Mouse (Mus musculus) common myeloid progenitor, adult 5-6 weeks (primary cell): ENCODE measurements around the gene Cox14. TPM values are rescaled to one million over a fixed set of nuclear protein-coding genes. Genes with fewer than 3 reads are reported as not detected.
"Not testable (repeated sequence)": the region's sequence is repeated elsewhere in the genome, so short reads cannot be mapped to it uniquely, and the experiment has no call there.

ENCODE experiments used
- ATAC-seq: replicated peaks from 2 replicates; pipeline ENCODE4 v1.8.0; 2016; ENCODE audit warnings: low read depth, mild to moderate bottlenecking, moderate TSS enrichment, inconsistent platforms; ENCODE audit not compliant: poor library complexity, severe bottlenecking
- total RNA-seq: library from RNA; stranded (forward); fragments of 200-1000, 187-1606 nt; gene quantifications from 2 replicates; pipeline ENCODE4 v1.2.3, GENCODE M21; 2017

The Cox14 gene
- total RNA-seq, 1 experiment from 2014 or later, result 49.0 TPM

DNA sequence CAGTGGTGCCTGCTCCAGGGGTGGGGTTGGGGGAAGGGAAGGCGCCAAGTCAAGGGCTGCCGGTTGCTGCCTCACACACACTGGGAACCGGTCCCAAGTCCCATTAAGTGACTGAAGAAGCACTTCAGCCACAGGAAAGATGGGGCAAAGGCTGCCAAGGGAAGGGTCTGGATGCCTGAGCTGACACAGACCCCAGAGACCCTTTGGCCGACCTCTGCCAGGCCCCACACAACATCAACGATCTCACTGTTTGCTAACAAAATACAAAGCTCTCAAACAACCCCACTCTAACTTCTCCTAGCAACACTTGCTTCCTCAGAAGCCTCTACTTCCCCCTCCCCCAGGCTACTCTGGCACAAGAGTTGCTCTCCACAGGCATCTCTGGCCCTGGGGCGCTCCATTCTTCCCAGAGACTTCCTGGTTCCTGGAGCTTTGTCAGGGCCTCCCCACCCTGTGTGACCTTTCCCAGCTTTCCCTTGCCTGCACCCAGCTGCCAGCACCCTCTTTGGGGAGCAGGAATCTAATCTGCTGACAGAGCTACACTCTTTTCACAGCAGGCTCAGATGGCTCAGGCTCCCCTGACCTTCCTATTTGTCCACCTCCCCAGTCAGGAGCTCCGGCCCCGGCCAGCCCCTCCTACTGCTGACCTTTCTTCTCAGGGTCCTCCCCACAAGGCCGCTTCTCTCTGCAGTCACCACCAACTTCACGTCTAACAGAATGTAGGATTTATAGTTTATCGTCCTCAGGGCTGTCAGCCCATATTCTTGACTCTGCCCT, 1.7 kb upstream of the Cox14 start:
- no peak for ATAC-seq

DNA sequence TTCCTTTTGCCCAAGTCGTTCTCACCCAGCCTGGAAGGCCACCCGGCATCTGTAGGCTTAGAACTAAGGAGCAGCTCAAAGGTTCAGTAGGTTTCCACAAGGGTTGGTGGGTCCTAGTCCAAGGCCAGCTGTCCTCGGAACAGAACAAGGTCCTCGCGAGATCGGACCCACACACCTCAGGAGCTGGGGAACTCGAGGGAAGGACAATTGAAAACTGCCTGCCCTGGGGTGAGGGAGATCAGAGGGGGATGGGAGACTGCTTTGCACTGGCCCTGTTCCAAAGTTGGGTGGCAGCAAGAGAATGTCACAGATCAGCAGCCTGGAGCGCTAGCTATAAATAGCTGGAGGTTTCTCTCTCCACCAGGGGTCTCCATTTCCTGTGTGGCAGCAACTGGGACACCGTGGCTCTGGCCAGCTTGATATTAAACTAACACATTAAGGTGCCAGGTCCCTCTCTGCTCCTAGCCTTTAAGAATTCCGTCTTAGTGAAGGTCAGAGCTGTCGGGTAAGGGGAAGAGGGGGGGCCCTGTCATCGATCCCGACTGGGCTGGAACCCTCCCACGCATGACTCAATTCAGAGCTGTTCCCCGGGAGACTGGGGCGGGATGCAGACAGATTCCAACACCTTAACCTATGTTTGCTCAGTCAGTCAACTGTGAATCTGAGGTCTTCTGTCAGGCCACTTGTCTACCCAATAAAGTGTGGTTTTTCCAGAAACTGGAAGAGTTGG, 961 bp upstream of the Cox14 start:
- ATAC-seq, result 0 out of 2 replicates have a peak, but pooled peaks have one; percentile 12

DNA sequence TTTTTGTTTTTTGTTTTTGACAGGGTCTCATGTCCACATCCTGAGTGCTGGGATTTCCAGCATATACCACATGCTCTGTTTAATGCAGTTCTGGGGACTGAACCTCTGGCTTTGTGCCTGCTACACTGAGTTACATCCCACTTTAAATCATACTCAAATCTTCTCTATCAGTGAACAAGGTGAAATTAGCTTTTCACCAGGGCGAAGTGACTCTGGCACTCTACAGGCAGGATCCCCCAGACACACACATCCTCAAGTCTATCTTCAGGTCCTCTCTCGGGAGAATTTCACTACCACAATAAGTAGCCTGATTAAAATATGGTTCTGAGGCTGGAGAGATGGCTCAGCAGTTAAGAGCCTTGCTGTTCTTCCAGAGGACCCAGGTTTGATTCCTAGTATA, 1.1 kb downstream of the Cox14 start:
- no peak for ATAC-seq

DNA sequence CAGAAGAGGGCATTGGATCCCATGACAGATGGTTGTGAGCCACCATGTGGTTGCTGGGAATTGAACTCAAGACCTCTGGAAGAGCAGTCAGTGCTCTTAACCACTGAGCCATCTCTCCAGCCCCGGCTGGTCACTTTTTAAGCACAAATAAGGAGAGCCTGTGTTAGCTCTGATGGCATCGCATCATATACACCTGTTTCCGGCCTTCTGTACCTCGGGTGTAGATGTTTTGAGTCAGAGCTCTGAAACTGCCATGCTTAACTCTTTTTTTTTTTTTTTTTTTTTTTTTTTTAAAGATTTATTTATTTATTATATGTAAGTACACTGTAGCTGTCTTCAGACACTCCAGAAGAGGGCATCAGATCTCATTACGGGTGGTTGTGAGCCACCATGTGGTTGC, 1.6 kb downstream of the Cox14 start:
- ATAC-seq, result not testable (repeated sequence)

DNA sequence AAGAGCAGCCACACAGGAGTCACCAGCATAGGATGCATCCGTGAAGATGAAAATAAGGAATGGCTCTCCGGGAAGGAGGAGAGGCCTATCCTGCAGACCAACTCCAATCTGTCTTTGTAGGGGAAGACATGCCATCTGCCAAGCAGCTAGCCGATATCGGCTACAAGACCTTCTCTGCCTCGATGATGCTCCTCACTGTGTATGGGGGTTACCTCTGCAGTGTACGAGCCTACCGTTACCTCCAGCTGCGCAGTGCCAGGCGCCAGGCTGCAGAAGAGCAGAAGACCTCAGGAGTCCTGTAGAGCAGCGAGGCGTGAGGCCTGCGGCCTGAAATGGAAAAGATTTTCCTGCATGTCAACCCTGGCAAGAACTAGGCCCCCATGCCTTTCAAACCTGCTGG, 2.1 kb downstream of the Cox14 start:
- ATAC-seq, result no peak

DNA sequence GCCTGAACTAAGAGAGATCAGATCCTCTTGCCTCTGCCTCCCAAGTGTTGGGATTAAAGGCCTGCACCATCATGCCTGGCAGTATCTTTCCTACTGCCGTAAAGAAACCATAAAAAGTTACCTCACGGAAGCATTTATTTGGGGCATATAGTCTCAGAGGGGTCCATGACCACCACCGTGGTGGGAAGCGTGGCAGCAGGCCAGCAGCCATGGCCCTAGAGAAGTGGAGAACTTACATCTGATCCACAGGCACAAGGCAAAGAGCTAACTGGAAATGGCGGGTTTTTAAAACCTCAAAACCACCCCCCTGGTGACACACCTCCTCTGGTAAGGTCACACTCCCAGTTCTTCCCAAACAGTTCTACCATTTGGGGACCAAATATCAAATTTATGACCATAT, 2.8 kb downstream of the Cox14 start:
- ATAC-seq, result no peak

DNA sequence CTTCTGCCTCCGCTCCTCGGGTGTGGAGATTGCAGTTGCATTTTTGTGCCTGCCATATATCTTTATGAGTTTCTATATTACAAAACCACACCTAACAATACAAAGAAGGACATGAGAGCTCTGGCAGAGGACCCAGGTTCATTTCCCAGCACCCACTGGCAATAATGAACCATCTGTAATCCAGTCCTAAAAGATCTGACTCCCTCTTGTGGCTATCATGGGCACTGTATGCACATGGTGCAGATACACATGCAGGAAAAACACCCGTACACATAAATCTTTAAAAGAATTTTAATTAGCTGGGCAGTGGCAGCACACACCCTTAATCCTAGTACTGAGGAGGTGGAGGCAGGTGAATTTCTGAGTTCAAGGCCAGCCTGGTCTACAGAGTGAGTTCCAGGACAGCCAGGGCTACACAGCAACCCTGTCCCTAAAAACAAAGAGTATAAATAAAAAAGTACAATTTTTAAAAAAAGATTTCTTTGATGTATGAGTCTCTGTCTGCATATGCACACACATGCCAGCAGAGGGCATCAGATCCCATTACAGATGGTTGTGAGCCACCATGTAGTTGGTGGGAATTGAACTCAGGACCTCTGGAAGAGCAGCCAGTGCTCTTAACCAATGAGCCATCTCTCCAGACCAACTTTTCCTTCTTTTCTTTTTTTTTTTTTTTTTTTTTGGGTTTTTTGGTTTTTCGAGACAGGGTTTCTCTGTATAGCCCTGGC, 3.8 kb downstream of the Cox14 start:
- ATAC-seq, result no peak

DNA sequence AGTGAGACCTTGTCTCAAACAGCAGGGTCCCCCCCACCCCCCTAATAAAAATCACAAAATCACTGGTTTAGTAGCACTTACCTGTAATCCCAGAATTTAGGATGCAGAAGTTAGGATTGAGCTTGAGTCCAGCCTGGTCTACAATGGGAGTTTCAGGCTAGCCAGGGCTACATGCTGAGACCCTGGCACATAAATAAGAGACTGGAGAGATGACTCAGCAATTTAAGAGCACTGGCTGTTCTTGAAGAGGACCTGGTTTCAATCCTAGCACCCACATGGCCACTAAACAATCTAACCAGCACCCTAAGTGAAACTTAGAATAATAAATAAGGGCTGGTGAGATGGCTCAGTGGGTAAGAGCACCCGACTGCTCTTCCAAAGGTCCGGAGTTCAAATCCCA, 5.7 kb downstream of the Cox14 start:
- no peak for ATAC-seq

DNA sequence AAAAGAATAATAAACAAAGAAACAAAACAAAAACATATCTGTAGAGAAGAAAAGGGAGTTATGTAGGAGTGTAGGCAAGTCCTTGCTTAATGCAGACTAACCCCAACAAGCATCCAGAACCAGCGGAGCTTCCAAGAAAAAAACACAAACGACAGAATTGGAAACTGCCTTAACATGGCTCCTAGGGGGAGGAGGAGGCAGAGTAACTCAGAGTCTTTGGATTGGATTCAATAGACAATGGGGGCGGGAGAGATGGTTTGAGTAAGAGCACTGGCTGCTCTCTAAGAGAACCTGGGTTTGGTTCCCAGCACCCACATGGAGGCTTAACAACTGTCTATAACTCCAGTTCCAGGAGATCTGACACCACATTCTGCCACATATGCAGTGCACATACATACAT, 6.3 kb downstream of the Cox14 start:
- ATAC-seq, result no peak

DNA sequence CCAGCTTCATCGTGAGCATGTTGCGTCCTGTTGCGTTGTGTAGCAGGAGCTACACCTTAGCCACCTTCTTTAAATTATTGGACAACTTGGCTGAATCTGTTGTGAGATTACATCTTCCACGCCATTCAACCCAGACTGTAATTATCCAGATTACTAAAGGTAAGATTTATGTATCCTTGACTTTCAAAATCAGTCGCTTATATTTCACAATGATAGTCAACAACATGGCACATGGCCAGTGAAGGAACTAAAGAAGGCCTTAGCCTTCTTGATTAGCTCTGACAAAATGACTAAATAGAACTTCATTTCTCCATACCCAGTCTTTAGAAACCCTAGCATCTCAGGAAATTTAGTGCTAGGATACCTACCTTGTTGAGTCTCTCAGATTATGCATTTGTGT, 7.8 kb downstream of the Cox14 start:
- ATAC-seq, result no peak

DNA sequence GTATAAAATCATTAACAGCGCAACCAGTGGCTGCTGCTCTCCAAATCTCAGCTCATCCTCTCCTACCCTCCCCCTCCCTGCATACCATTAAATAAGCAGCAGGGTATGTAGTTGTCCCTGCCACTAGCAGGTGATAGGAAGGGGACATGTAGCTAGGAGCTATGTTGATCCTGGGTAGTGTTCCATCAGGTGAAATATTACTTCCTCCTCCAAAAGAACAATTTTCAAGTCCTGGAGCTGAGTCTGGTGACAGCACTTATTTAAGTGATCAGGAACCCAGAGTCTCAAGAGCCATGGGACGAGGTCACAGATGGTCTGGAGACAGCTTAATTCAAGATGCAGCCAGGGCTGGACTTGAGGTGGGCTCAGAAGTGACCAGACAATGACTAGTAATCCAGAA, 10.2 kb downstream of the Cox14 start:
- ATAC-seq, result no peak

DNA sequence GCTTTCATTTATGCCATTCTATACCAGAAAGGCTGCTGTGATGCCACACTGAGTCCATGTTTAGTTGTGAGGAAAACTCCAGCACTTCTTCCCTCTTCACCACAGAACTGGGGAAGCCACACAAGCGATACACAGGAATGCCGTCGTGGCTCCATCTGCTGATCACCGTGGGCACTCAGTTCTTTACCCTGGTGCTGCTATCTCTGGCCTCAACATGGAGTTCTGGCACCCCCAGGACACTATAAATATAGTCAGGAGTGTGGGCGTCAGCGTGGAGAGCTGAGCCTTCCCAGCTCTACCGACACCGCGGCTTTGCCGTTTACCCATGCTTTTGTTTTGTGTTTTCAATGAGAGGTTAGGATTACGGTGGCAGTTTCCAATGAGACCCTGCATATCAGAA, 11.3 kb downstream of the Cox14 start:
- ATAC-seq, result no peak

DNA sequence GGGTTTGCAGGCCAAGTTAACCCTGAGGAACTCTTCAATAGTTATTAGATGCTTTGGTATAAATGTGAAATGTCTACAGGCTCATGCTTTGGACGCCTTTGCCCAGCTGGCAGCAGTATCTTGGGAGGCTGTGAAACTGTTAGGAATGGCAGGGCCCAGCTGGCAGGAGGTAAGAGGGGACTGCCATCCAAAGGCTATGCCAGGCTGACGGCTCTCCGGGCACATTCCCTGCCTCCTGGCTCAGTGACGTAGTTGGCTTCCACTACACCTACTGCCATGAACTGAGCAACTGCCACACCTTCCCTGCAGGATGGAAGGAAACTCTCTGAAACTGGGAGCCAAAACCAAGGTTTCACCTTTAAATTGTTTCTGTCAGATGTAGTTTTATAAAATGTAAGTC, 14.8 kb downstream of the Cox14 start:
- ATAC-seq, result no peak

DNA sequence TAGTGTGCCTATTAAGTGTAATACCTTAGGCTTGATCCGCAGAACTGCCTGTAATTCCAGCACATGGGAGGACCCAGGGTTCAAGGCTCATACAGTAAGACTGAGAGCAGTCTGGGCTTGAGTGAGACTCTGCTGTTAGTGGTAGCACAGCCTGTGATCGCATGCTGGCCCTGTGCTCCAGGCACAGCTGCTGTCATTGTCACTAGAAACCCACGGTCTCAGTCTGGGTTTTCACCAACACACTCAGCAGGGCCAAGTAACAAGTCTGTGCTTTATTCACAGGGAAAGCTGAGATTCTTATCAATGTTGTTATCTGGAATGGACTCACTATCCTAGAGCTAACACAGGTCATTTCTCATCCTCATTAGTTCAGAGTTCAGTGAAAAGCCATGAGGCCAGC, 28.8 kb downstream of the Cox14 start:
- no peak for ATAC-seq

DNA sequence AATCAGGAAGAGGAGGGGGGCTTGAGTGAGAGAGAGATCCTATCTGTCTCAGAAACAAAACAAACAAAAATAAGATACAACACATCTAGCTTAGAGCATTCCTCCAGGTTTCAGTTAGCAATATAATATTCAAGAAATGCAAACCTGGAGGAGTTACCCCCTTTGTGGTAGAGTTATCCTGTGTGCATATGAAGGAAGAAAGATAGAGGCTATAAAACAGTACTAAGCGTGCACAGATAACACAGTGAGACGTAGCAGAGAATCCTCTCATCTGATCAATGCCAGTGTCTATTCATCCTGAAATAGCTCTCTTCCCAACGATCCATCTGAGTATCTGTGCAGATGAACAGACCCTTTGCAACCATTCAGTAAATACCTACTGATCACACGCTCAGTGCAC, 42.0 kb downstream of the Cox14 start:
- no peak for ATAC-seq

DNA sequence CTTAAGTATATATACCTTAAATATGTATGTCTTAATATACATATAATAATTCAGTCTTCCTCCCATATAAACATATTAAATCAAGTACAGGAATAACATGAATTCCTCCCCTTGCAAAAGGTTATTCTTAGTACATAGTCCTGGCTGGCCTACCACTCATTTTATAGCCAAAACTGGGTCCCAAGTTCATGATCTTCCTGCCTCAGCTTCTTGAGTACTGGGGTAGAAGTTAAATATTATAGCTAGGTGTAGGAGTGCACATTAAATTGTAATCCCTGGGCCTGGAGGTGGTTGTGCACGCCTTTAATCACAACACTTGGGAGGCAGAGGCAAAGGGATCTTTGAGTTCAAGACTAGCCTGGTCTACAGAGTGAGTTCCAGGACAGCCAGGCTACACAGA, 43.3 kb downstream of the Cox14 start:
- ATAC-seq, result no peak

DNA sequence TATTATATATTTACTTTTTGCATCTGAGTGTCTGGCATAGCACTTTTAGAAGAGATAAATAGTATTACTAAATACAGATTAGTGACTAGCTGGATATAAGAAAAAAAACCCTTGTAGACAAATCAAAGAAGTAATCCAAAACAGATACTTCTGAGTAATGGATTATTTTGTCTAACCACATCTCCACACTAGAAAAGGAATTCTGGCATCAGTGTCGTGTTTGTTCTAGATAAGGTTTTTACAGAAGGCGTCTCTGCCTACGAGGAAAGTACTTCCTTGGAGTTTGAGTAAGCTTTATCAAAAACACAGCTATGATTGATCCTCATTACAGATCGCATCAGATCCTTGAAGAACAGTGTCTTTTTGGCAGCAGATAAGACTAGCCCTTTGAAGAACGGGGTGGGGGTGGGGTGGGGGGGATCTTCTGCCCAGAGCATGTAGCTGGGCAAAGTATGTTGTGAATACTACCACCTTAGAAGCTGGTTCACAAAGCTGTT, 45.6 kb downstream of the Cox14 start:
- no peak for ATAC-seq

DNA sequence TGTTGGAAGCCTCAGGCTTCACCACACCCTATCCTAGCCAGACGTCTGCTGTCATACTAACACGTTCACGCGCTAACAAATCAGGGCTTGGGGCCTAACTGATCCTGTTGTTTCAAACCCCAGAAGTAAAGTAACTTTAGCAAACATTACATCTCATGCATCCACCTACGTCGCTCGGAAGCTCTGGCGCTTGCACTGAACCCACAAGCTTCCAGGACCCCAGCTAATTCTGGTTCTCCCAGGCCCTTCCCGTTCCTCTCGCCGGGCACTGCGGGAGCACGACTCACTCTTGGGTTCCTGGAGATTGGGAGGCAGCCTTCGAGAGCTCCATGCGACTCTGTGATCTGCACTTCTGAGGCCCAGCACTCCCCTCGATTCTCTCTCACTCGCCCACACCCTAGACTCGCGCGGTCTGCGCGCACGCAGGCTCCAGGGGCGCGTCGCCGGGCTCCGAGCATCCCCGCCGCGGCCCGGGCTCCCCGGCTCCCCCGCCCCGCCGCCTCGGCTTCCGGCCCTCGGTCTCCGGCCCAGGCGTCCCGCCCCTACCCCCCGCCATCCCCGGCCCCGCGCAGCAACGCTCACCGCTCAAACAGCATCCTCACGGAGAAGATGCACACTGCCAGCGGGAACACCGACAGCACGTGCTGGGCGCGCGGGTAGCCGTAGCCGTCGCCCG, 46.3 kb downstream of the Cox14 start:
- ATAC-seq, result peak; percentile 16; the same call in 1 of the 2 replicates

DNA sequence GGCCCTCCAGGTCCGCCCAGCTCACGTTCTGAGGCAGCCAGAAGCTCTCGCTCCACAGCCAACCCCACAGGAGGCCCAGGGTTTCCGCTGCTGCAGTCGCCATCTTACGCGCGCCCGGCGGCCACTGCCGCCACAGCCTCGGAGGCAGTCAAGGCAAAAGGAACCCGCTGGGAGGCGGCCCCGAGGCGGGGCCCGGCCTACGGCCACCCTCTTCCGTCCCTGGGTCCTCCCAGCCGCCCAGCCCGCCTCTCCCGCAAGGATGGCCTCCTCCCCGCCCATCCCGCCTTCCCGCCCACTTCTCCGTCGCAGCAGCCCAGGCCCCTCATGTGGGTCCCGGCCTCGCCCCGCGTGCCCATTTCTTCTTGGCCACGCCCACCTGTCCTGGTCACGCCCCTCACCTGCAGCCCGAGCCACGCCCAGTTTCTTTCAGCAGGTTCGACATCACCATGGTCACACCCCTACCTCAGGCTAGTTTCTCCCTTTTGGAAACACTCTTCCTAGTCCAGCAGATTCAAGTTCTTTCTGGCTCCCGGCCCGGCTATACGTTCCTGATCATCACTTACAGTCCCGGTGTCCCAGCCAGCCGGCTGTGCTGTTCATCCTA, 47.0 kb downstream of the Cox14 start:
- ATAC-seq, result peak; percentile 89

DNA sequence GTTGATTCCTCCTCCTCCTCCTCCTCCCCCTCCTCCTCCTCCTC, 47.3 kb downstream of the Cox14 start, which contains the start of gene Cers5:
Gene Cers5, minus strand, starts transcription at position 5 of the 44 bp plus-strand sequence.
- ATAC-seq, result peak; percentile 24; the same call in 1 of the 2 replicates

DNA sequence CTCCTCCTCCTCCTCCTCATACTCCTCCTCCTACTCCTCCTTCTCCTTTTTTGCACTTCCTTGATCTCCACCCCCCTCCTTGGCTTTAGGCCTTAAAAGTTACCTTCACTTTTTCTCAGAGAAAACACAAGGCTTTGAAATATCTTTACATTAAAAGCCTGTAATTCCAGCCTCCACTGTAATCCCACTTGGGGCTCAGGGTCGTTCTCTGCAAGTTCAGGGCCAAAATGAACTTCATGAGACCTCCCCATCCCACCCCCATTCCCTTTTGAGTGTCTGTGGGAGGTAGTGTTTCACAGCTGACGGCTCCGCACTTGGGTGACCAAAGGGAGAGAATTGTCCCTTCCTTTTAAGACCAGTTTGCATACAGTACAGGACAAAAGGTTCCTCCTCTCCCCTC, 47.5 kb downstream of the Cox14 start:
- ATAC-seq, result no peak
